Mouse (Mus musculus): ENCODE results near the gene Pigr. TPM values are rescaled to one million over a fixed set of nuclear protein-coding genes. Genes with fewer than 3 reads are reported as not detected.

Gene Pigr
- polyA plus RNA-seq, 1 experiment = 0.17 TPM

DNA sequence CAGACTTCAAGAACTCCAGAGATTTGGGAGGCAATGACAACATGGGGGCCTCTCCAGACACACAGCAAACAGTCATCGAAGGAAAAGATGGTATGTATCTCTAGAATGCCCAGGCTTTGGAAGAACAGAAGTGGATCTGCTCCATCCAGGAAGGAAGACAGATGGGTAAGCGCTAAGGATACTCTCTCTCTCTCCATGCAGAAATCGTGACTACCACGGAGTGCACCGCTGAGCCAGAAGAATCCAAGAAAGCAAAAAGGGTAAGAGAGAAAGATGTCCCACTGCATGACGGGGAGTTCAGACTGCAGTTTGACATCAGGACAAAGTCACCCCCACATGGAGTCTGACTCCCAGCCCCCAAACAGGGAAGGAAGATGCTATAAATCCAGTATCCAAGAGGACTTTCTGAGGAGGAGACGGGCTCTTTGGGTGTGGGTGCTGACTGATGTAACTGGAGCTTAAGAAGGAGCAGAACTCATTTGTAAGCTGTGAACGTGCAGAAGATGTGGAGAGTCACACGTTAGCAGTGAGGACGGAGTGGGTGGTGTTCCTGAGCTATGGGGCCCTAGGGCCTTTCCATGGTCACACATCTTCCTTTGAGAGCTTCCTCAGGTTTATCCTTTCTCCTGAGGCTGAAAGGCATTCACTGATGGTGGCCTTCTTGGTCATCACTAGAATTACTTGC lies 23.2 kb downstream of the Pigr start:
- Histone ChIP-seq H3K36me3 (ENCODE audit: control insufficient read depth, insufficient read depth, low read length) (no peaks in the 10 kb centered on the region), H3K4me3 (ENCODE audit: control insufficient read depth, low read depth, low read length) (no peak overlapping the region), H3K27ac (ENCODE audit: control insufficient read depth, insufficient read depth, low read depth, low read length) (no peak overlapping the region), H3K27me3 (ENCODE audit: control insufficient read depth, insufficient read depth, low read length) (0 out of 2 replicates have a peak, but pooled peaks cover 2% of the 10 kb centered on the region), H3K4me1 (ENCODE audit: control insufficient read depth, insufficient read depth, low read length) (peaks cover 3% of the 10 kb centered on the region; the same call in 1 of the 2 replicates)
- TF ChIP-seq CTCF (IDR thresholded peaks at IDR 0.05; ENCODE audit: control insufficient read depth, insufficient read depth, insufficient replicate concordance, low read depth, low read length) (no peak), POLR2A (IDR thresholded peaks at IDR 0.05; ENCODE audit: control insufficient read depth, low read depth, low read length) (no peak)

DNA sequence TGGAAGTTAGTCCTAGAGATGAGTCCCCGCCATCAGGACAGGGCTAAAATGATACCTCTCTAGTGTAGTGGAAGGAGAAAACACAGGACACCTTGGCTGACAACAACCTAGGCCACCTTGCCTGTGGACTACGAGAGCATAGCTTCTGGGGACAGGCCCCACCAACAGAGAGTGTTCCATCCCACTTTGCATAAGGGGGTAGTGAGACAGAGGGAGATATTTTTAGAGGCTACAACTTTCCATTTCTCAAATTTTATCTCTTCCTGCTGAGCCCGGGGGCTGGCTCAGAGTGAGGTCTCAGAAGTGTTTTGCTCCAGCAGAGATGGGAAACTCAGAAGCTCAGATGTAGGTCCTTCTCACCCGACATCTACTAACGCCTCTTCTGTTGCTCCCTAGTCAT lies 23.9 kb downstream of the Pigr start:
- H3K36me3 ChIP-seq (ENCODE audit: control insufficient read depth, insufficient read depth, low read length) = no peaks in the 10 kb centered on the region
- no peak overlapping the region for H3K4me3 ChIP-seq (ENCODE audit: control insufficient read depth, low read depth, low read length)
- TF ChIP-seq POLR2A (IDR thresholded peaks at IDR 0.05; ENCODE audit: control insufficient read depth, low read depth, low read length) (no peak), CTCF (IDR thresholded peaks at IDR 0.05; ENCODE audit: control insufficient read depth, insufficient read depth, insufficient replicate concordance, low read depth, low read length) (no peak)
- H3K27ac ChIP-seq (ENCODE audit: control insufficient read depth, insufficient read depth, low read depth, low read length) = no peak overlapping the region
- 0 out of 2 replicates have a peak, but pooled peaks cover 2% of the 10 kb centered on the region for H3K27me3 ChIP-seq (ENCODE audit: control insufficient read depth, insufficient read depth, low read length)
- peaks cover 6% of the 10 kb centered on the region; the same call in 1 of the 2 replicates for H3K4me1 ChIP-seq (ENCODE audit: control insufficient read depth, insufficient read depth, low read length)

DNA sequence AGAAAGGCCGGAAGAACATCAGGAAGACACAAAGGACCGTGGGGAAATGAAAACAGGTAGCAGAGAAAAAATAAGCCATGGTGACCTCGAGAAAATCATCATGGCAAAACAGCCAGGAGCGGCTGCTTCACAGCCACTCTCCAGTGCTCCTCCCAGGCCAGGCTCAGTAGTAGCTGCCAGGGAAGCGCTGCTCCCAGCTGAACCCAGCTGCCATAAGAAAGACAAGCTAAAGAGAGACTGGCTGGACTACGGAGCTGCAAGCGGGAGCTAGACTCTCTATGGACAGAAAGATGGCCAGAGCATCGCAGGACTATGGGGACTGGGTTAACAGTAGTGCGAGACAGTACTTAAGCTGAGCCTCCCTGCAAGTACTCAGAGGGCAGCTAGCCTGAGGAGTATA lies 28.3 kb downstream of the Pigr start:
- Histone ChIP-seq H3K36me3 (ENCODE audit: control insufficient read depth, insufficient read depth, low read length) (no peaks in the 10 kb centered on the region), H3K4me1 (ENCODE audit: control insufficient read depth, insufficient read depth, low read length) (peaks cover 6% of the 10 kb centered on the region; the same call in 1 of the 2 replicates), H3K27ac (ENCODE audit: control insufficient read depth, insufficient read depth, low read depth, low read length) (no peak overlapping the region), H3K4me3 (ENCODE audit: control insufficient read depth, low read depth, low read length) (no peak overlapping the region), H3K27me3 (ENCODE audit: control insufficient read depth, insufficient read depth, low read length) (0 out of 2 replicates have a peak, but pooled peaks cover 2% of the 10 kb centered on the region)
- TF ChIP-seq CTCF (IDR thresholded peaks at IDR 0.05; ENCODE audit: control insufficient read depth, insufficient read depth, insufficient replicate concordance, low read depth, low read length) = no peak
- TF ChIP-seq POLR2A (IDR thresholded peaks at IDR 0.05; ENCODE audit: control insufficient read depth, low read depth, low read length) = no peak

DNA sequence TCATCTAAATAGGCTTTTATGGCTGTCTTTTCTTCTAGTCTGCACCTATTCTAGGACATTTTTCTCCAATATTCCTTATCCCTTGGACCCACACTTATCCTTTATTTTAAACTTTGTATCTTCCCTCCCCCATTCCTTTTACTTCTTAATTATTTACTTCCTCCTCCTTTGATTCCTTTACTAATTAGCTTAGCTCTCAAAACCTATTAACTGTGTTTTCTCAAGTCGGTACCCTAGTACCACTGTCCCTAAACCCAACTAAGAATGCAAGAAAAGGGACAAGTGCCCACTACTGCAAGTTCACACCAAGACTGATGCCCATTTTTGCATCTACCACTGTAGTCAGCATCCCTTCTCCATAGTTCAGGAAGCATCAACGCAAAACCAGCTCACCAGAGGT lies 29.2 kb downstream of the Pigr start:
- TF ChIP-seq CTCF (IDR thresholded peaks at IDR 0.05; ENCODE audit: control insufficient read depth, insufficient read depth, insufficient replicate concordance, low read depth, low read length) = no peak
- TF ChIP-seq POLR2A (IDR thresholded peaks at IDR 0.05; ENCODE audit: control insufficient read depth, low read depth, low read length) = no peak

GRCm38 (mm10) chr1:130857456-130857855 lies 31.0 kb downstream of the Pigr start:
- peaks cover 6% of the 10 kb centered on the region; the same call in 1 of the 2 replicates for H3K4me1 ChIP-seq (ENCODE audit: control insufficient read depth, insufficient read depth, low read length)
- H3K36me3 ChIP-seq (ENCODE audit: control insufficient read depth, insufficient read depth, low read length) = no peaks in the 10 kb centered on the region
- no peak for TF ChIP-seq POLR2A (IDR thresholded peaks at IDR 0.05; ENCODE audit: control insufficient read depth, low read depth, low read length)
- no peak overlapping the region for H3K4me3 ChIP-seq (ENCODE audit: control insufficient read depth, low read depth, low read length)
- no peak overlapping the region for H3K27ac ChIP-seq (ENCODE audit: control insufficient read depth, insufficient read depth, low read depth, low read length)
- H3K27me3 ChIP-seq (ENCODE audit: control insufficient read depth, insufficient read depth, low read length) = 0 out of 2 replicates have a peak, but pooled peaks cover 2% of the 10 kb centered on the region

More for the DNA sequence above, 29.2 kb downstream of the Pigr start:
- Histone ChIP-seq H3K27ac (ENCODE audit: control insufficient read depth, insufficient read depth, low read depth, low read length) (no peak overlapping the region), H3K4me1 (ENCODE audit: control insufficient read depth, insufficient read depth, low read length) (peaks cover 6% of the 10 kb centered on the region; the same call in 1 of the 2 replicates), H3K36me3 (ENCODE audit: control insufficient read depth, insufficient read depth, low read length) (no peaks in the 10 kb centered on the region), H3K4me3 (ENCODE audit: control insufficient read depth, low read depth, low read length) (no peak overlapping the region), H3K27me3 (ENCODE audit: control insufficient read depth, insufficient read depth, low read length) (0 out of 2 replicates have a peak, but pooled peaks cover 2% of the 10 kb centered on the region)

DNA sequence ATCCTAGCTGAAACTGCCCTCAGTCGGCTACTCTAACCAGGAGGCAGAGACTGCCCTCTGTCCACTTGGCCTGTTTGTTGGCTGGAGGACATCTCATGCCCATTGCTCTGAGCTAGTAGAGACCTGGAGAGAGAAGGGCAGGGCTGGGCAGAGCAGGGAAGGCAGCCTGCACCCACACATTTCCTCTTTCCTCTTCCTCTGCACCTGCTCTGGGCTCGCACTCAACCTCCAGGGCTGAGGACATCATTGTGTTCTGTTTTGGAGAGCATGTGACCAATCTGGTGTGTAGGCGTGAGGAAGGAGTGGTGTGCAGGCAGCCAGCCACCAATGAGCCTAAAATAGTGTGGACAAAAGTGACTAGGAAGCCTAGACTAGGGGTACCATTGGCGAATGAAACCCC lies 37.8 kb downstream of the Pigr start:
- H3K36me3 ChIP-seq (ENCODE audit: control insufficient read depth, insufficient read depth, low read length) = no peaks in the 10 kb centered on the region
- H3K27ac ChIP-seq (ENCODE audit: control insufficient read depth, insufficient read depth, low read depth, low read length) = no peak overlapping the region
- no peak for TF ChIP-seq CTCF (IDR thresholded peaks at IDR 0.05; ENCODE audit: control insufficient read depth, insufficient read depth, insufficient replicate concordance, low read depth, low read length)
- TF ChIP-seq POLR2A (IDR thresholded peaks at IDR 0.05; ENCODE audit: control insufficient read depth, low read depth, low read length) = no peak
- H3K27me3 ChIP-seq (ENCODE audit: control insufficient read depth, insufficient read depth, low read length) = no peaks in the 10 kb centered on the region
- no peaks in the 10 kb centered on the region for H3K4me1 ChIP-seq (ENCODE audit: control insufficient read depth, insufficient read depth, low read length)
- H3K4me3 ChIP-seq (ENCODE audit: control insufficient read depth, low read depth, low read length) = no peak overlapping the region

DNA sequence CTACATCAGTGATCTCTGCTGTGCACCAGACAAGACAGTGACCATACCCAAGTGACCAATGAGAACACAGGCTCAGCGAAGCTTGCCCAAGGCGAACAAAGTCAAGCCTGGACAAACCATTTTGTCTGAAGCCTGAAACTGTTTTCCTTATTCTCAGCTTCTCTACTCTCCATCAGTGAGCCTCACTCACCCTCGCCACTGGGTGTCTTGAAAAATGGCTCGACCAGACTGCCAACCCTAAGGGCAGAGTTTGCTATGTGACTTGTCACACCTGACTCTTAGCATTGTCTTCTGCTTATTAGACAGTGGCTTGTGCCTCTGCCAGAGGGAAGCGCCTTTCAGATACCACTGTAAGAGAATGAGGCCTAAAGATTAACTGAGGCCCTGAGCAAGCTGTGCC lies 38.3 kb downstream of the Pigr start:
- H3K27ac ChIP-seq (ENCODE audit: control insufficient read depth, insufficient read depth, low read depth, low read length) = no peak overlapping the region
- H3K4me1 ChIP-seq (ENCODE audit: control insufficient read depth, insufficient read depth, low read length) = no peaks in the 10 kb centered on the region
- no peaks in the 10 kb centered on the region for H3K36me3 ChIP-seq (ENCODE audit: control insufficient read depth, insufficient read depth, low read length)
- H3K27me3 ChIP-seq (ENCODE audit: control insufficient read depth, insufficient read depth, low read length) = no peaks in the 10 kb centered on the region
- no peak overlapping the region for H3K4me3 ChIP-seq (ENCODE audit: control insufficient read depth, low read depth, low read length)
- no peak for TF ChIP-seq POLR2A (IDR thresholded peaks at IDR 0.05; ENCODE audit: control insufficient read depth, low read depth, low read length)
- TF ChIP-seq CTCF (IDR thresholded peaks at IDR 0.05; ENCODE audit: control insufficient read depth, insufficient read depth, insufficient replicate concordance, low read depth, low read length) = no peak
